Mouse (Mus musculus): ENCODE data around the gene Gpr83. TPM values are rescaled to one million over a fixed set of nuclear protein-coding genes. Genes with fewer than 3 reads are reported as not detected.
"Not testable (repeated sequence)": the region's sequence is repeated elsewhere in the genome, so short reads cannot be mapped to it uniquely, and the experiment has no call there.

The Gpr83 gene
- polyA plus RNA-seq, 1 experiment, result not detected

GRCm38 (mm10) chr9:14864726-14865125, 4.7 kb downstream of the Gpr83 start:
- TF ChIP-seq CTCF (IDR thresholded peaks at IDR 0.05; ENCODE audit: borderline replicate concordance, insufficient read depth, low read length) (no peak), POLR2A (IDR thresholded peaks at IDR 0.05; ENCODE audit: low read depth, low read length) (no peak)
- H3K4me1 ChIP-seq (ENCODE audit: control insufficient read depth, insufficient read depth, low read length), result 0 out of 2 replicates have a peak, but pooled peaks cover 1% of the 10 kb centered on the region
- H3K4me3 ChIP-seq (ENCODE audit: insufficient read depth, low read length), result no peak overlapping the region
- H3K27ac ChIP-seq (ENCODE audit: insufficient read depth, low read length), result no peak overlapping the region

- Histone ChIP-seq H3K4me1 (ENCODE audit: control insufficient read depth, insufficient read depth, low read length) (no peaks in the 10 kb centered on the region), H3K27ac (ENCODE audit: insufficient read depth, low read length) (no peak overlapping the region), H3K4me3 (ENCODE audit: insufficient read depth, low read length) (no peak overlapping the region)
- TF ChIP-seq POLR2A (IDR thresholded peaks at IDR 0.05; ENCODE audit: low read depth, low read length) (no peak), CTCF (IDR thresholded peaks at IDR 0.05; ENCODE audit: borderline replicate concordance, insufficient read depth, low read length) (peak; percentile 49; the same call in 1 of the 2 replicates)
These were observed 6.9 kb downstream of the Gpr83 start for GRCm38 (mm10) chr9:14866957-14867356.

- no peak for TF ChIP-seq POLR2A (IDR thresholded peaks at IDR 0.05; ENCODE audit: low read depth, low read length)
- TF ChIP-seq CTCF (IDR thresholded peaks at IDR 0.05; ENCODE audit: borderline replicate concordance, insufficient read depth, low read length), result no peak
- H3K27ac ChIP-seq (ENCODE audit: insufficient read depth, low read length), result no peak overlapping the region
- H3K4me3 ChIP-seq (ENCODE audit: insufficient read depth, low read length), result no peak overlapping the region
- no peaks in the 10 kb centered on the region for H3K4me1 ChIP-seq (ENCODE audit: control insufficient read depth, insufficient read depth, low read length)
These were observed 8.3 kb downstream of the Gpr83 start for GRCm38 (mm10) chr9:14868326-14868725.

GRCm38 (mm10) chr9:14870377-14870776, 10.4 kb downstream of the Gpr83 start:
- H3K27ac ChIP-seq (ENCODE audit: insufficient read depth, low read length), result no peak overlapping the region
- no peaks in the 10 kb centered on the region for H3K4me1 ChIP-seq (ENCODE audit: control insufficient read depth, insufficient read depth, low read length)
- H3K4me3 ChIP-seq (ENCODE audit: insufficient read depth, low read length), result no peak overlapping the region
- TF ChIP-seq POLR2A (IDR thresholded peaks at IDR 0.05; ENCODE audit: low read depth, low read length) (no peak), CTCF (IDR thresholded peaks at IDR 0.05; ENCODE audit: borderline replicate concordance, insufficient read depth, low read length) (no peak)

GRCm38 (mm10) chr9:14870802-14871201, 10.8 kb downstream of the Gpr83 start:
- no peaks in the 10 kb centered on the region for H3K4me1 ChIP-seq (ENCODE audit: control insufficient read depth, insufficient read depth, low read length)
- TF ChIP-seq POLR2A (IDR thresholded peaks at IDR 0.05; ENCODE audit: low read depth, low read length) (no peak), CTCF (IDR thresholded peaks at IDR 0.05; ENCODE audit: borderline replicate concordance, insufficient read depth, low read length) (no peak)
- no peak overlapping the region for H3K27ac ChIP-seq (ENCODE audit: insufficient read depth, low read length)
- H3K4me3 ChIP-seq (ENCODE audit: insufficient read depth, low read length), result no peak overlapping the region

- Histone ChIP-seq H3K4me1 (ENCODE audit: control insufficient read depth, insufficient read depth, low read length) (no peaks in the 10 kb centered on the region), H3K27ac (ENCODE audit: insufficient read depth, low read length) (no peak overlapping the region)
- TF ChIP-seq CTCF (IDR thresholded peaks at IDR 0.05; ENCODE audit: borderline replicate concordance, insufficient read depth, low read length) (no peak), POLR2A (IDR thresholded peaks at IDR 0.05; ENCODE audit: low read depth, low read length) (no peak)
These were observed 11.5 kb downstream of the Gpr83 start for GRCm38 (mm10) chr9:14871536-14871935.

GRCm38 (mm10) chr9:14872181-14872930, 12.3 kb downstream of the Gpr83 start:
- Histone ChIP-seq H3K27ac (ENCODE audit: insufficient read depth, low read length) (no peak overlapping the region), H3K4me1 (ENCODE audit: control insufficient read depth, insufficient read depth, low read length) (no peaks in the 10 kb centered on the region), H3K4me3 (ENCODE audit: insufficient read depth, low read length) (no peak overlapping the region)
- TF ChIP-seq POLR2A (IDR thresholded peaks at IDR 0.05; ENCODE audit: low read depth, low read length) (no peak), CTCF (IDR thresholded peaks at IDR 0.05; ENCODE audit: borderline replicate concordance, insufficient read depth, low read length) (no peak)

More at GRCm38 (mm10) chr9:14871536-14871935, 11.5 kb downstream of the Gpr83 start:
- no peak overlapping the region for H3K4me3 ChIP-seq (ENCODE audit: insufficient read depth, low read length)

GRCm38 (mm10) chr9:14875743-14876507, 15.9 kb downstream of the Gpr83 start:
- TF ChIP-seq CTCF (IDR thresholded peaks at IDR 0.05; ENCODE audit: borderline replicate concordance, insufficient read depth, low read length) (no peak), POLR2A (IDR thresholded peaks at IDR 0.05; ENCODE audit: low read depth, low read length) (no peak)
- no peaks in the 10 kb centered on the region for H3K4me1 ChIP-seq (ENCODE audit: control insufficient read depth, insufficient read depth, low read length)
- no peak overlapping the region for H3K27ac ChIP-seq (ENCODE audit: insufficient read depth, low read length)
- H3K4me3 ChIP-seq (ENCODE audit: insufficient read depth, low read length), result no peak overlapping the region

- not testable (repeated sequence) for H3K4me3 ChIP-seq (ENCODE audit: insufficient read depth, low read length); H3K27ac ChIP-seq (ENCODE audit: insufficient read depth, low read length); H3K4me1 ChIP-seq (ENCODE audit: control insufficient read depth, insufficient read depth, low read length)
These were observed 16.6 kb downstream of the Gpr83 start for GRCm38 (mm10) chr9:14876566-14876965.

- Histone ChIP-seq H3K4me3 (ENCODE audit: insufficient read depth, low read length) (no peak overlapping the region), H3K4me1 (ENCODE audit: control insufficient read depth, insufficient read depth, low read length) (no peaks in the 10 kb centered on the region), H3K27ac (ENCODE audit: insufficient read depth, low read length) (no peak overlapping the region)
- TF ChIP-seq CTCF (IDR thresholded peaks at IDR 0.05; ENCODE audit: borderline replicate concordance, insufficient read depth, low read length), result no peak
- no peak for TF ChIP-seq POLR2A (IDR thresholded peaks at IDR 0.05; ENCODE audit: low read depth, low read length)
These were observed 24.6 kb downstream of the Gpr83 start for GRCm38 (mm10) chr9:14884641-14885040.
